8 mouse cellular contexts compared by ENCODE assay signal in the genomic region with DNA sequence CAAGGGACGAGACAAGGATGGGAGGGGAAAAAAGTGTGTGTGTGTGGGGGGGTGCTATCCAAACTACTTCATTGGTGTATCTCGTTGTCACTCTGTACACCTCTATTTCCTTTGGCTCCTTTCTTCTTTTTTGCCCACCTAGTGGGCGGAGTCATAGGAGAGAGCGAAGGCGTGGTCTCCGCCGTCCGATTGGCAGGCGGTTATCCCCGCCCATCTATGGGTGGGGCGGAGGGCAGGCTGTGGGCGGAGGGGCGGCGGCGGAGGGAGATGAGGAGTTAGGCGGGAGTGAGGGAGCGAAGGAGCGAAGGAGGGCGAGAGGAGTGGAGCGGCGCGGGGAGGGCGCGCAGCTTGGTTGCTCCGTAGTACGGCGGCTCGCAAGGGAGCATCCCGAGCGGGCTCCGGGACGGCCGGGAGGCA. TPM values are rescaled to one million over a fixed set of nuclear protein-coding genes. Genes with fewer than 3 reads are reported as not detected.
DNase-seq lines count a peak whose midpoint lies in the region; ATAC-seq and TF ChIP-seq lines count a peak whose summit lies in the region.

A gene (plus strand): TSS at position 216 of the 417 bp plus-strand sequence.

- peak within 1 kb of the TSS; percentile 85 for H3K9ac ChIP-seq in forebrain, postnatal 0 days
- peak within 1 kb of the TSS; percentile 87 for H3K9ac ChIP-seq in lung, embryonic 16.5 days (ENCODE audit: low read length)

- H3K9me3 ChIP-seq in G1E (replicated peaks) = no peaks in the 10 kb centered on the region
- no peaks in the 10 kb centered on the region for H3K9me3 ChIP-seq in forebrain, postnatal 0 days (ENCODE audit: low read length)
- no peaks in the 10 kb centered on the region for H3K9me3 ChIP-seq in lung, embryonic 16.5 days (ENCODE audit: control insufficient read depth, low read length)

- peaks cover 54% of the 10 kb centered on the region for H3K4me1 ChIP-seq in G1E (ENCODE audit: insufficient read depth, low read depth, low read length)
- H3K4me1 ChIP-seq in cerebellum, adult 2 months (ENCODE audit: control insufficient read depth, insufficient read depth, low read length) = peaks cover 11% of the 10 kb centered on the region
- peaks cover 24% of the 10 kb centered on the region for H3K4me1 ChIP-seq in forebrain, postnatal 0 days (ENCODE audit: insufficient read depth)
- peaks cover 14% of the 10 kb centered on the region for H3K4me1 ChIP-seq in lung, embryonic 16.5 days (replicated peaks; ENCODE audit: control insufficient read depth, insufficient read depth, low read length)

- no peak for TF ChIP-seq CTCF in G1E (IDR thresholded peaks at IDR 0.05; ENCODE audit: low read depth, low read length)
- TF ChIP-seq CTCF in cerebellum, adult 2 months (IDR thresholded peaks at IDR 0.05; ENCODE audit: borderline replicate concordance, insufficient read depth, low read depth, low read length) = no peak
- TF ChIP-seq CTCF in forebrain, postnatal 0 days (IDR thresholded peaks at IDR 0.05; ENCODE audit: low read depth) = no peak

- TF ChIP-seq POLR2A in cerebellum, adult 2 months (IDR thresholded peaks at IDR 0.05; ENCODE audit: borderline replicate concordance, insufficient read depth, low read length) = peak; percentile 55; the same call in 1 of the 2 replicates

- H3K27me3 ChIP-seq in G1E (ENCODE audit: insufficient read depth, low read length) = peaks cover 15% of the 10 kb centered on the region
- H3K27me3 ChIP-seq in cerebellum, adult 2 months (ENCODE audit: control insufficient read depth, insufficient read depth, low read length) = no peaks in the 10 kb centered on the region
- H3K27me3 ChIP-seq in forebrain, postnatal 0 days (ENCODE audit: insufficient read depth, low read length) = no peaks in the 10 kb centered on the region
- no peaks in the 10 kb centered on the region for H3K27me3 ChIP-seq in lung, embryonic 16.5 days (ENCODE audit: control insufficient read depth, insufficient read depth, low read depth, low read length)

- H3K36me3 ChIP-seq in G1E (replicated peaks) = peaks cover 31% of the 10 kb centered on the region
- H3K36me3 ChIP-seq in forebrain, postnatal 0 days (ENCODE audit: insufficient read depth) = no peaks in the 10 kb centered on the region
- H3K36me3 ChIP-seq in lung, embryonic 16.5 days (ENCODE audit: control insufficient read depth, insufficient read depth, low read length) = no peaks in the 10 kb centered on the region

- H3K4me3 ChIP-seq in G1E (ENCODE audit: low read depth, low read length) = peak within 1 kb of the TSS; percentile 84
- peak within 1 kb of the TSS; percentile 83 for H3K4me3 ChIP-seq in cerebellum, adult 2 months (replicated peaks; ENCODE audit: insufficient read depth, low read depth, low read length)
- H3K4me3 ChIP-seq in forebrain, postnatal 0 days (ENCODE audit: low read depth, low read length) = peak within 1 kb of the TSS; percentile 88
- H3K4me3 ChIP-seq in lung, embryonic 16.5 days (ENCODE audit: low read length) = peak within 1 kb of the TSS; percentile 84

- ATAC-seq in G1E (ENCODE audit: extremely low read depth, insufficient number of reproducible peaks, low FRiP score, poor library complexity, severe bottlenecking) = peak; percentile 67
- ATAC-seq in forebrain, postnatal 0 days = peak; percentile 93
- peak; percentile 93 for ATAC-seq in lung, embryonic 16.5 days (ENCODE audit: low read depth)

- H3K27ac ChIP-seq in cerebellum, adult 2 months (ENCODE audit: insufficient read depth, low read length) = peak within 1 kb of the TSS; percentile 71
- peak within 1 kb of the TSS; percentile 99 for H3K27ac ChIP-seq in forebrain, postnatal 0 days (ENCODE audit: low read depth, low read length)
- H3K27ac ChIP-seq in lung, embryonic 16.5 days (ENCODE audit: low read length) = peak within 1 kb of the TSS; percentile 97

- H3K4me2 ChIP-seq in forebrain, postnatal 0 days (ENCODE audit: low read depth) = peak within 1 kb of the TSS; percentile 61
- H3K4me2 ChIP-seq in lung, embryonic 16.5 days (ENCODE audit: low read depth, low read length) = peak within 1 kb of the TSS; percentile 80

- peak; percentile 91 for DNase-seq in G1E (ENCODE audit: low spot score)
- peak; percentile 98 to 100 for DNase-seq in cerebellum, adult 2 months
- no peak for DNase-seq in forebrain, postnatal 0 days
- peak; percentile 98 for DNase-seq in heart, postnatal 4 days
- DNase-seq in layer of hippocampus, adult 9-10 months (ENCODE audit: low spot score) = peak; percentile 96
- peak; percentile 87 for DNase-seq in ovary, postnatal 10 days (ENCODE audit: low spot score)
- DNase-seq in thymus, postnatal 10 days (ENCODE audit: low spot score in 2 of 2) = peak; percentile 97 to 98

- WGBS in cerebellum, adult 2 months = 2% methylated on average over 33 of the region's 33 CpGs
- under 1% methylated on average over 30 of the region's 33 CpGs for WGBS in forebrain, postnatal 0 days
- 0% methylated on average over 25 of the region's 33 CpGs for WGBS in lung, embryonic 16.5 days

RNA-seq across cellular contexts. Expression of the gene that starts here (rescaled TPM):
- total RNA-seq in G1E (2014; fragmentation: Nextera tagmentation) (34.7 and 64.8 TPM in 2 replicates), G1E (2017) (30.1 and 32.6 TPM in 2 replicates)
- 19.9 and 20.8 TPM in 2 replicates for polyA plus RNA-seq in G1E (2012)
- 67.3 and 68.7 TPM in 2 replicates for polyA plus RNA-seq in cerebellum, adult 2 months (2012; rRNA removed)
- 79.2 and 90.5 TPM in 2 replicates for total RNA-seq in forebrain, postnatal 0 days (2014; rRNA removed)
- 30.1 and 43.5 TPM in 2 replicates for polyA plus RNA-seq in forebrain, postnatal 0 days (2015; fragmentation: Nextera tagmentation; extraction: Ambion mirVana)
- total RNA-seq in heart, postnatal 4 days (2021) = 10 to 100 TPM; 37.9 to 50.7 TPM
- 17.8 and 18.0 TPM in 2 replicates for polyA plus RNA-seq in lung, embryonic 16.5 days (2015; fragmentation: Nextera tagmentation; extraction: Ambion mirVana)
